Mouse (Mus musculus) bone marrow macrophage, adult 2 months (primary cell): Measurements from ENCODE around the gene Gpd1l.

Source experiments
- CTCF ChIP-seq: IDR thresholded peaks from 2 replicates; pipeline ENCODE4 v1.5.1; 2012; ENCODE audit warnings: low read depth, mild to moderate bottlenecking, low read length, moderate library complexity
- POLR2A ChIP-seq: IDR thresholded peaks from 2 replicates; pipeline ENCODE4 v1.6.1; 2012; ENCODE audit warnings: mild to moderate bottlenecking, low read depth, low read length, borderline replicate concordance

- no peak for TF ChIP-seq POLR2A
- TF ChIP-seq CTCF, result no peak
These were observed 26.3 kb downstream of the Gpd1l start for GRCm38 (mm10) chr9:114907509-114907908.
